Mouse (Mus musculus) stomach, postnatal 0 days (tissue): ENCODE measurements at regions not wholly inside any gene's neighbourhood (a gene's known extent, or its start where the extent isn't known, plus 50 kb on each side); places are given as distances from the start of the nearest gene placed in this dataset.
A peak's percentile ranks its signal among the peaks of the same experiment; 100 is the strongest.

Experiments used
- ATAC-seq: fragments of 200-750 bp; cut with Nextera tagmentation; 2 replicates; pipeline ENCODE4 v1.8.0; 2017; ENCODE audit not compliant: low FRiP score, low TSS enrichment
- DNase-seq: peaks from one replicate; pipeline ENCODE4 v3.0.0-alpha.2; 2016; ENCODE audit warnings: low spot score
- H3K27ac ChIP-seq: fragments of 300-500 bp; sonication (generic); replicated peaks from 2 replicates; pipeline ENCODE4 v1.5.1; 2014; ENCODE audit warnings: mild to moderate bottlenecking, control low read depth
- H3K27me3 ChIP-seq: fragments of 300-500 bp; sonication (generic); 2 replicates; pipeline ENCODE4 v1.6.1; 2014; ENCODE audit warnings: low read length; ENCODE audit not compliant: control insufficient read depth, insufficient read depth
- H3K36me3 ChIP-seq: fragments of 300-500 bp; sonication (generic); 2 replicates; pipeline ENCODE4 v1.6.1; 2014; ENCODE audit warnings: low read length, mixed read lengths; ENCODE audit not compliant: control insufficient read depth, insufficient read depth
- H3K4me1 ChIP-seq: fragments of 300-500 bp; sonication (generic); replicated peaks from 2 replicates; pipeline ENCODE4 v1.6.1; 2014; ENCODE audit warnings: antibody characterized with exemption; ENCODE audit not compliant: control insufficient read depth, insufficient read depth
- H3K4me2 ChIP-seq: fragments of 300-500 bp; sonication (generic); replicated peaks from 2 replicates; pipeline ENCODE4 v1.6.1; 2014; ENCODE audit warnings: low read depth, mild to moderate bottlenecking, control low read depth, moderate library complexity
- H3K4me3 ChIP-seq: fragments of 300-500 bp; sonication (generic); 2 replicates; pipeline ENCODE4 v1.5.1; 2014; ENCODE audit warnings: low read depth, low read length, control low read depth
- H3K9ac ChIP-seq: fragments of 300-500 bp; sonication (generic); 2 replicates; pipeline ENCODE4 v1.6.1; 2014; ENCODE audit warnings: mild to moderate bottlenecking, low read length, control low read depth, mixed read lengths
- H3K9me3 ChIP-seq: fragments of 300-500 bp; sonication (generic); 2 replicates; pipeline ENCODE4 v1.6.1; 2016; ENCODE audit warnings: low read length; ENCODE audit not compliant: control insufficient read depth
- CTCF ChIP-seq: IDR thresholded peaks from 2 replicates; pipeline ENCODE4 v1.5.1; 2016; ENCODE audit warnings: antibody characterized with exemption, low read depth, mild to moderate bottlenecking, moderate library complexity
- EP300 ChIP-seq: optimal IDR thresholded peaks from 2 replicates; pipeline ENCODE3; 2016; ENCODE audit warnings: antibody characterized with exemption
- WGBS: fragments of 180-500 bp; shearing (Covaris S2); extraction: QIAGEN DNeasy Blood & Tissue Kit; methylation state at CpG from one replicate; pipeline ENCODE4 v1.1.7; 2014; 5-methylcytosine and 5-hydroxymethylcytosine counted together

DNA sequence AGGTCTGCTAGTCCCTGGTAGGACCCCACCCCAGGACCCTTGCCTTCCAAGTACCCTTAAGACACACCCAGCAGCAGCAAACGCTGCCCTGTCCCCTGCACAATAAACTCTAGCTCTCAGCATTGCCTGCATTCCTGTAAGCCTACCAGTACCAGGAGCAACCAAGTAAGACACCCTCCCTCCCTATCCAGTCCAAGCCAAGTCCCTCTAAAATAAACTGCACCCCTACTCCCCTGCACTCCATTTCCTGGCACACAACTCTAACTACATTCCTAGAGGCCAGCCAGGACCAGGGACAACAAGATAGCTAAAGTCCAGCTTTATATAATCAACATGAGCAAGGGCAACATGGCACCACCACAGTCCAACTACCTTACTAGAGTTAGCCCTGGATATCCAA lies 103.5 kb downstream of the Ids start:
- Histone ChIP-seq H3K4me1 (no peaks in the 10 kb centered on the region), H3K4me2 (no peak overlapping the region), H3K36me3 (no peaks in the 10 kb centered on the region), H3K27me3 (no peaks in the 10 kb centered on the region), H3K4me3 (no peak overlapping the region), H3K27ac (no peak overlapping the region), H3K9ac (no peak overlapping the region), H3K9me3 (no peaks in the 10 kb centered on the region)
- TF ChIP-seq EP300 (no peak), CTCF (no peak)
- DNase-seq (no peak), ATAC-seq (no peak)
- 46% methylated on average over 1 of the region's 1 CpGs for WGBS

DNA sequence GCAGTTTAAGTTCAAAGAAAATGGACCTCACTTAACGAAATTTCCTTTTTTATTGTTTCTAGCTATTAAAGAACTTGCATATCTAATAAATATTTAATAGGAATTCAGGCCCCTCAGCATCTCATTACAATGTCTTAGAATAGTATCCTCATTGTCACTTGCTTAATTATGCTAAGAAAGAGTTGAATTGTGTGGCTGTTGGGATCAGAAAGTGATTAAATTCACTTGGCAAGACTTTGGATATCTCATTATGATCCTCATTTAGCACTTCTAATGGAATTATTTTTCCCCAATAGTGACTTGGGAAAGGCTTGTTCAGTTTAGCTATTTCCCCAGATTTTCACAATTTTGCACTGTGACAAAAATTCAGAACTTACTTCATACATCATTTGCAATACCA lies 148.9 kb downstream of the Ids start:
- H3K4me3 ChIP-seq, result no peak overlapping the region
- no peaks in the 10 kb centered on the region for H3K4me1 ChIP-seq
- H3K4me2 ChIP-seq, result no peak overlapping the region
- WGBS, result 78% methylated on average over 1 of the region's 1 CpGs
- no peaks in the 10 kb centered on the region for H3K9me3 ChIP-seq
- no peak overlapping the region for H3K9ac ChIP-seq
- DNase-seq, result no peak
- no peak for ATAC-seq
- TF ChIP-seq CTCF, result no peak
- TF ChIP-seq EP300, result no peak
- H3K27ac ChIP-seq, result no peak overlapping the region
- H3K36me3 ChIP-seq, result no peaks in the 10 kb centered on the region
- H3K27me3 ChIP-seq, result no peaks in the 10 kb centered on the region

DNA sequence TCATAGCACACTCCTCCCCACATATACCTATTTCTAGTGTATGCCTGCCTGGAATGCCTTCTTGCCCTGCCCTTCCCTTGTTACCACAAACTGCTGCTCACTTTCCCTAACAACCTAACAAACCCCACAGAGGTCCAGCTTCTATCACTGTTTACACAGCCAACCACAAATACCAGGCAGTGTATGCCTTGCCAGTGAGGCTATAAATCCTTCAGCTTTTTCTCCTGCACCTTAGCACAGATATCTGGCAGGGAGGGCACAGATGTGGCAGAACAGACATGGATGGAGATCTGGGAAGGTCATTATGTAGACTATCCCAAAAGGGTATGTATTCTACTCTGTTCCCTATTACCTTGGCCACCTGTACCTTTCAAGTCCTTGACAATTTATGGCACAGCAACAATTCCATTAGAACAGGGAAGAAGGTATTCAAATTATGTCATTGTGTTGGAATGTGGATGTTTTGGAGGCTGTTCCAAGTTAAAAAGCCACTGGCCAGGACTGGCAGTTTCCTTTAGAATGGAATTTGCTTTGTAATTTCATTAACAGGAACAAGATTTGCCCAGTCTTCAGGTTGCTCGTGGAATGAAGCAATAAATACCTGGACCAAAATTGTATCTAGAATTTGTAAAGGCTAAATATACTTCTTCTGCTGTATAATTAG lies 180.3 kb downstream of the Ids start:
- Histone ChIP-seq H3K4me2 (no peak overlapping the region), H3K9me3 (no peaks in the 10 kb centered on the region), H3K36me3 (no peaks in the 10 kb centered on the region), H3K4me1 (no peaks in the 10 kb centered on the region), H3K27me3 (no peaks in the 10 kb centered on the region), H3K9ac (no peak overlapping the region), H3K27ac (no peak overlapping the region), H3K4me3 (no peak overlapping the region)
- ATAC-seq, result peak; percentile 83
- DNase-seq, result peak; percentile 14
- 32% methylated on average over 1 of the region's 1 CpGs for WGBS
- TF ChIP-seq CTCF, result no peak
- TF ChIP-seq EP300, result no peak

DNA sequence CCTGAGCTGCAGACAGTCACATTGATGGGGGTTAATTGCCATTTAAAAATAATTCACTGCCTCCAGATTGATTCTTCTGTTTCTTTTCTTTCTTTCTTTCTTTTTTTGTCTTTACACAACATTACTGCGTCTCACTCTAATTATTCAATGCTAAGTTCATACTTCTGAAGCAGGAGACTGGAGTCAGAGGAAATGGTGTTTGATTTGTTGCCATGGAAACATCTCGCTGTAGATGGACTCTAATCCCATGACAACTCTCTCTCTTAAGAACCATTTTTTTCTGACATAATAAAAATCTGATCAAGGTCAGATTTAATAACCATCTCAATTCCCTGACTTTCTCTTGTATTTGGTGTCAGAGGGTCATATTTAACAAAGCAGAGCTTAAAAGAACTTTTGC lies 195.1 kb downstream of the Ids start:
- ATAC-seq (no peak), DNase-seq (no peak)
- H3K36me3 ChIP-seq, result no peaks in the 10 kb centered on the region
- TF ChIP-seq CTCF, result no peak
- TF ChIP-seq EP300, result no peak
- no peak overlapping the region for H3K4me3 ChIP-seq
- no peaks in the 10 kb centered on the region for H3K4me1 ChIP-seq
- no peak overlapping the region for H3K27ac ChIP-seq
- 25% methylated on average over 2 of the region's 2 CpGs for WGBS
- H3K9me3 ChIP-seq, result no peaks in the 10 kb centered on the region
- H3K9ac ChIP-seq, result no peak overlapping the region
- no peak overlapping the region for H3K4me2 ChIP-seq
- H3K27me3 ChIP-seq, result no peaks in the 10 kb centered on the region

DNA sequence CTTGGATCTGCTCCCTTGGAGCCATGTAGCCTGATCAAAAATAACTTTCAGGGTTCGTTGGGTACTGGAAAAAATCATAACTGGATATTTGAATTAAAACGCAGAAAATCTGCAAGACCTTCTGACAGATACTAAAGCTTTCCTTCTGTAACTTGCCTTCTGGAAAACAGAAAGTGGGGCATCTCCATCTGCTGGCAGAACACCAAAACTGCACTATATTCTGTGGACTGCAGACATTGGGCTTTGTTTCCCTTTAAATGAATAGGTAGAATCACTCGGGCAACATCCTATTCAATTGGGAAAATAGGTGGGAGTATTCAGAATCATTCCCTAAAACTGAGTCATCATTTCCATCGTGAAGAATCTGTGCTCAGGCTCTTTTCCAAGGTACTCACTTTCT lies 203.9 kb downstream of the Ids start:
- Histone ChIP-seq H3K4me3 (no peak overlapping the region), H3K27ac (no peak overlapping the region), H3K36me3 (no peaks in the 10 kb centered on the region), H3K9ac (no peak overlapping the region), H3K4me2 (no peak overlapping the region), H3K4me1 (no peaks in the 10 kb centered on the region), H3K27me3 (no peaks in the 10 kb centered on the region), H3K9me3 (no peaks in the 10 kb centered on the region)
- ATAC-seq (no peak), DNase-seq (peak; percentile 15)
- 14% methylated on average over 4 of the region's 4 CpGs for WGBS
- peak; percentile 74 for TF ChIP-seq CTCF
- no peak for TF ChIP-seq EP300
